Mouse (Mus musculus): Measurements from ENCODE around the gene Slc5a2.

Gene Slc5a2

DNA sequence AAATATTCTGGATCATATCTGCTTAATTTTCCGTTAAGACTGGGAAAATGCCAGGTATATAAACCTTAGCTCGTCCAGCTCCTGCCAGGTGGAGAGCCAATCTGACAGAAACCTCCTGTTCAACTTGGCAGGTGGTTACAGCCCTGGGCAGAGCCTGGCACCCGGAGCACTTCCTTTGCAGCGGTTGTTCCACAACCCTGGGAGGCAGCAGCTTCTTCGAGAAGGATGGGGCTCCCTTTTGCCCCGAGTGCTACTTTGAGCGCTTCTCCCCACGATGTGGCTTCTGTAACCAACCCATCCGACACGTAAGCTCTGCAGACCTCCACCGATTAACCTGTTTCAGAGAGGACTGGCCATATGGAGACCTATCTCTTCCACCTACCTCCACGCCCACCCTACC, 13.5 kb upstream of the Slc5a2 start:
- DNase-seq (ENCODE audit: low spot score): no peak

DNA sequence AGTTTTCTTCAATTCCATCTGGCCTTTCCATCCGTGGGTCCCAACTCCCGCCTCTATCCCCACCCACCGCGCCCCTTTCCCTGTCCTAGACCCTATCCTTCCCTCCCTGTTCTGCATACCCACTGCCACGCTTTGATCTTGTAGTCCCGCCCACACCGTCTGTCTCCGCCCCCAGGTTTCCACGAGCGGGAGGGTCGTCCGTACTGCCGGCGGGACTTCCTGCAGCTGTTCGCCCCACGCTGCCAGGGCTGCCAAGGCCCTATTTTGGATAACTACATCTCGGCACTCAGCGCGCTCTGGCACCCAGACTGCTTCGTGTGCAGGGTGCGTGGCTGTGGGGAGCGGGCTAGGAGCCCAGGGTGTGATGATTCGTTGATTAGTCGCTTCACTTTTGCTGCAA, 12.8 kb upstream of the Slc5a2 start:
- DNase-seq (ENCODE audit: low spot score): no peak

DNA sequence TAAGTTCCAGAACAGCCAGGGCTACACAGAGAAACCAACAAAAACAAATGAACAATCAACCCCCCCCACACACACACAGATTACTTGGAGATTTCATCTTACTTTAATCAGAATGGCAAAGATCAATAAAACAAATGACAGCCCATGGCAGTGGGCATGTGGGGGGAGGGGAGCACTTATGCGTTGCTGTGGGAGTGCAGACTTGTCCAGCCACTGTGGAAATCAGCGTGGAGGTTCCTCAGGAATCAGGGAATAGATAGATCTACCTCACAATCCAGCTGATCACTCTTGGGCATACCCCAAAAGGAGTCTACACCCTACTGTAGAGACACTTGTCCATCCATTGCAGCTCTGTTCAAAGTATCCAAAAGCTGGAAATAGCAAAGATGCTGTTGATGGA, 10.5 kb upstream of the Slc5a2 start:
- no peak for DNase-seq (ENCODE audit: low spot score)

DNA sequence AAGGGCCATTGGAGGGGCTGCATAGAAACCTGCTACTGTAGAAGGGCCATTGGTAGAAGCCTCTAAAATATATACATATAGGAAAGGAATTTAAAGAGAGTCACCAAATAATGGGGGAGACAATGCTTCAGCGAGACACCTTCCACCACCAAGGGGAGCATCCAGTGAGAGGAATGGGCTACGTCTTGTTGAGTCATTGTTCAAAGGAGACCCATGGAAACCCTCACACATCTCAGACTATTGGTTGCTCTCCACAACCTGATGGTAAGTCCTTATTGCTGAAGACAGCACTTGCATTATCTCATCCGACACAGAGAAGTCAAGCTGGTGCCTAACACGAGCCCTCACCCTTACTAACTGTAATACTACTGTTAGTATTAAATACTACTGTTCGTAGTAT, 9.7 kb upstream of the Slc5a2 start:
- DNase-seq (ENCODE audit: low spot score): no peak

DNA sequence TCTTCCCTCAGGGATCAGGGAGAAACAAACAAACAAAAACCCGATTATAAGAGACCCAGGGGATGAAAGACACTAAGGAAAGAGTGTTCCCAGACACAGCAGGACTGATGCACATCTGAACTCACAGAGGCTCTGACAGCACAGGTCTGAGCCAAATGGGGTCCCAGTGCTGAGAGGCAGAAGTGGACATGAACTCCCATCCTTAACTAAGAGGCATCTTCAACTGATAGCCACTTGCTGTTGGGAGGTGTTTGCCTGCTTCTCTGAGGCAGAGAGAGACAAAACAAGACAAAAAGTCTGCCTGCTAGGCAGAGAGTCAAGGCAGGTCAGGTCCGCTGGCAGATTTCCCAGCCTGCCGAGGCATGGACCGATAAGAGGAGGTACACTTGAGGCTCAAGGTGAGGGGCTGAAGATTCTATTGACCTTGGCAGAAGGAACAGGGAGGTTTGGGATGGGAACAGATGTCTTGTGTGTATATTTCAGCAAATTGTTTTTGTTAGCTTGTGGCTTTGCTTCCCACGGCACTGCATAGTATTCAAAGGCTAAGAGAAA, 8.6 kb upstream of the Slc5a2 start:
- no peak for DNase-seq (ENCODE audit: low spot score)

DNA sequence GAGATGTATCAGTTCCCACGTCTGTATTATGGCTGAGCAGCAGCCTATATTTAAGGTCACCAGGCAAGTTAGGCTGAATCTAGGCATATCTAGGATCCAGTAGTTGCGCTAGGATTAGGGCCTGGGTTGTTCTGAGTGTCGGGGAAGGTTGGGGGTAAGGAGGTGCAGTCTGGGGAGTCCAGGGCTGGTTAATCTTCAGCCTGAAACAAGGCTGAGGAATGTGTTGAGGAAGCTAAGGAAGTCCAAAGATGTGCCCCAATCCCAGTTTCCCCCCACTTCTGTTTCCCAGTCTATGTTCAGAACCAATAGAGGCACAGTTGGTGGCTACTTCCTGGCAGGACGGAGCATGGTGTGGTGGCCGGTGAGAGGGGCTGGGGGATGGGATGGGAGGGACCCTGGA, 599 bp downstream of the Slc5a2 start:
- DNase-seq (ENCODE audit: low spot score): no peak

DNA sequence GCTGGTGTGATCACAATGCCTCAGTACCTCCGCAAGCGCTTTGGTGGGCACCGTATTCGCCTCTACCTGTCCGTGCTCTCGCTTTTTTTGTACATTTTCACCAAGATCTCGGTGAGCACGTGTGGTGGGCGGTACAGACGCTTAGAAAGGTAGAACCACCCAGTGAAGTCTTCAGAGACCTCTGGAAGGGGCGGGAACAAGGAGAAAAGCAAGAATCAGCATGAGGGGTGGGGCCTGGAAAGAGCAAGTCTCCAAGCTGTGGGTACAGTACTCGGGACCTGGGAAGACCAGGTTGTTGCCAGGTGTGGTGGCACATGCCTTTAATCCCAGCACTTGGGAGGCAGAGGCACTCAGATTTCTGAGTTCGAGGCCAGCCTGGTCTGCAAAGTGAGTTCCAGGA, 1.9 kb downstream of the Slc5a2 start:
- DNase-seq (ENCODE audit: low spot score): no peak

DNA sequence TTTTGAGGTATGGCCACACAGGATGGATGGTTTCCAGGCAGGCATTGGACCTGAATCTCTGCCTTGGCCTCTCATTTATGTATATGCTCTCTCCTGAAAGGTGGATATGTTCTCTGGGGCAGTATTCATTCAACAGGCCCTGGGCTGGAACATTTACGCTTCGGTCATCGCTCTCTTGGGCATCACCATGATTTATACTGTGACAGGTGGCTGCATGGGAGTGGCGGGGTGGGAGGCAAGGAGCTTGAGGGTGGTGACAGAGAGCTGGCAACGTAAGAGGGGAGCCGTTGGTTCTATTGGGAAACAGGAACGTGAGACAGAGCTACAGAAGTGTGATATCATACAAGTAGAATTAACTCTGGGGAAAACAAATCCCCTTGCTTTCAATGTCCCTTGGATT, 2.4 kb downstream of the Slc5a2 start:
- DNase-seq (ENCODE audit: low spot score): no peak

DNA sequence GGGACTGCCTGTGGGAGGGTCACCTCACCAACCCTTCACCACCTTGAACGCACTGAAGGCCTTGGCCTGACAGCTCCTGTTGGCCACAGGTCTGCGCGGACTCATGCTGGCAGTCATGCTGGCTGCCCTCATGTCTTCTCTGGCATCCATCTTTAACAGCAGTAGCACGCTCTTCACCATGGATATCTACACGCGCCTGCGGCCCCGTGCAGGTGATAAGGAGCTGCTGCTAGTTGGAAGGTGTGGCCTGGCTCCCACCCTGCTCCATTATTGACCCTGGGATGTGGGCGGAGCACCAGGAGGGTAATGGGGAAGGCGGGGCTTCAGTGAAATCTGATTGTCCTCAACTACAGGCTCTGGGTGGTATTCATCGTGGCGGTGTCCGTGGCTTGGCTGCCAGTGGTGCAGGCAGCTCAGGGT, 5.0 kb downstream of the Slc5a2 start:
- DNase-seq (ENCODE audit: low spot score): no peak

DNA sequence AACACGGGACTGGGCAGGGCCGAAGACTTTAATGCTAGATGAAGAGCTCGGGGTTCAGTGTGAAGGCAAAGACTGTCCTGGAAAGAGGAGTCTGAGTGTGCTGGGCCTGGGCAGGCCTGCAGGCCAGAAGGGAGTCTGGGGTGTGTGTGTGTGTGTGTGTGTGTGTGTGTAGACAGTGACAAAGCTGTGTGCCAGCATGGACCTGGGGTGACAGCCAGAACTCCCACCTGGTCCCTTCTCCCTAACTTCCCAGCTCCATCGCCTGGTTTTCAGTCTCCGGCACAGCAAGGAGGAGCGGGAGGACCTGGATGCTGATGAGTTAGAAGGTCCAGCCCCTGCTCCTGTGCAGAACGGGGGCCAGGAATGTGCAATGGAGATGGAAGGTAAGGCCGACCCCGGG, 6.0 kb downstream of the Slc5a2 start:
- DNase-seq (ENCODE audit: low spot score): no peak

DNA sequence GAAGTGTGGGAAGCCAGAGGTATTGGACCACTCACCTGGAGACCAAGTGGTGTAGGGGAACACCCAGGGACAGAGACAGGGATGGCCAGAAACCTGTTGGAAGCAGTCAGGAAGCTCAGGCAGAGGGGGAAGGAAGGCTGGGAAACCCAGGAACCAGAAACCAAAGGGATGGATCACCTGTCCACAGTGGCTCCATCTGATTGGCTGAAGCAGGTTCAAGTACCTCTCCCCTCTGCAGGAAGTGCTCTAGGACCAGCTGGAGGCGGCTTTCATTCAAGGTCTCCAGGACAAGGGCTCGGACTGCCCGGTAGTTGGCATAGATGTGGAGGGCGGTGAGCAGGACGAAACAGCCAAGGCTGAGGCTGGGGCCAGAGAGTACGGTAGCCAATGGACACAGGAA, 10.6 kb downstream of the Slc5a2 start:
- DNase-seq (ENCODE audit: low spot score): no peak

DNA sequence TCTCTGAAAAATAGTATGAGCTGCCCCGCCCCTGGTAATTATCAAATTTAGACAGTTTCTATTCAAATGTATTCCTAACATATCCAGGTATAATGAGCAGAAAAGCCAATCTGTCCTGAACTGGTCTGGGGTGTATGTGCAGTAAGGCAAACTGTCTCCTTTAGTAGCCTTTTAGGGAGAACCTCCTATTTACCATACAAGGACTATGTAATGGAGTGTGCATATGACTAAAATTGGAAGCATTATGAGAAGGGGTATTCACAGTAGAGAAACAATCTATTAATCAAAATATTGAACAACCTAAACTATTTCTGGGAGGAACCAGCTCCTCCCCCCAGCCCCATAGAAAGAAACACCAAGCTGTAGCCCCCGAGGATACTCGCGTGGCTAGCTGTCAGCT, 14.3 kb downstream of the Slc5a2 start:
- no peak for DNase-seq (ENCODE audit: low spot score)

DNA sequence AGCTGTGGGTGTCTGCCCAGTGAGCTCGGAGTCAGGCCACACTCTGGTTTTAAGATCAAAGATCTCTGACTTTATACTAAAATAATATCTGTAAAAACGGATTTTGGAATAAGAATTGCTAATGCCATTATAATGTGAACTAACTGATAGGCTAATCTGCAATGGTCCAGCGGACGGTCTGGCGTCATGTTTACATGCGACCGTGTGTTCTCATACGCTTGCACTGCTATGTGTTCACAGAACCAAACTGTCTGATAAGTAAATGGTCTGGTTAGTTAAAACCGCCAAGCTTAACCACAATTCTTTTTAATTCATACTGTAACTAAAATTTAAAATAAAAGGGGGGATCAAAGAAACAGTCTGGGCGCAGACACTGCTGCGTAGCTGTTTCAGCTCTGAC, 16.3 kb downstream of the Slc5a2 start:
- DNase-seq (ENCODE audit: low spot score): no peak

DNA sequence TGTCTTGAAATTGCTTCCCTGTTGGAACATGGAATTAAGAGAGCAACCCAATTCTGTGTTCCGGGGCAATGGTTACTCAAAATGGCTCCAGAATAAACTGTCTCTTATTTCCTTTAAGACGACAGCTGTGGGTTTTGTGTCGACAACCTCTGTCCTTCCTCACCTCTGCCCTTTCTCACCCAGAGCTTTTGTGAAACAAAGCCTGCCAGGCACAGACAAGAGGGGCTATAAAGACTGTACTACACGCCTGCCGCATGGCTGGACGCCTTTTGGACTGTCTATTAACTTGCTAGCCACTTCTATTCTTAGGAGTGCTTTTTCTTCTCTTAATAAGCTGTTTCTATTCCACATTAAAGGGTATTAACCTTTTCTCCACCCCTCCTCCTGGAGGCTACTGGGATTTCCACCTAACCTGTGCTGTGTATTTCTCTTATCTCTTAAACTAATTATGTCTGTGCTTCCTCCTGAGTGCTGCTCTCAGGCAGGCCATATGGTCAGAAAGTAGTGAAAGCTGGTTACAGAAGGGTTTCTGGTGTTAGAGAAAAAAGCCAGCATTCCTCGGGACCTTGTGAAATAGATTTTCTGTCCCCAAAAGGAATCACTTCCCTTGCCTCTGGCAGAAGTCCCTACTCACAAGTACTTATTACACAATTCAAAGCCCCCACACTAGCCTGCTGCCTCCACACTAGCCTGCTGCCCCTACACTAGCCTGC, 17.2 kb downstream of the Slc5a2 start:
- no peak for DNase-seq (ENCODE audit: low spot score)

DNA sequence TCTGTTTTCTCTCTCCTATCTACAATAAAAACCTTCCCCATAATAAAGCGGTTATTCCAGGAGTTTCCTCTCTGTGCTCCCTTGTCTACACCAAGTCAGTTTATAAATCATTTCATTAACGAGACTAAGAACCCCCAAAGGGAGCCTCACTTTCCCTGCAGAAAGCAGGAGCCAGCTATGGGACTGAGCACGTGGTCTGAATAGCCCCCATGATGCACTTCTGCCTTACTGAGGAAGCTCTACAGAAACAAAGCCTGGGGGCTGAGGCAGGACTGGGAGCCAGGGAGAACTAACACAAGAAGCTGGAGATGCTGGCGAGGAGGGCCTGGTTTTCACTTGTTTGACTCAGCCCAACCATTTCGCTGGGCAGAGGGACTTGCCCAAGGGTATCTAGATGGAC, 18.6 kb downstream of the Slc5a2 start:
- no peak for DNase-seq (ENCODE audit: low spot score)

DNA sequence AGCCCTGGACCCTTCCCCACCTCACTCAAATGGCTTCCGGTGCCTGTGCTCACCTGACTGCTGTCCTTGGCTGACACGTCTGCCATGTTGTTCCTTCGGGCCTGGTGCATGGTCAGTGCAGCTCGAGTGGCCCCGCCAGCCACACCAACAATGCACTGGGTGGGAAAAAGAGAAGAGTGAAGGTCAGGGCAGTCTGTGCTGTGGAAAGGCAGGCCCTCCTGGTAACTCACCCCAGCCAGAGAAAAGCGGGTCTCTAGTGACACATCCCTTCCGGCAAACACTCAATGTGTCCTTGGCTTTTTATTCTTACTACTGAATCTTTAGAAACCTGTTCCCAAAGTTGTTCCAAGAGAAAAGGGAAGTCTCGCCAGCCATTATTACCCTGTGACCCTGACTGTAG, 19.6 kb downstream of the Slc5a2 start:
- DNase-seq (ENCODE audit: low spot score): no peak

DNA sequence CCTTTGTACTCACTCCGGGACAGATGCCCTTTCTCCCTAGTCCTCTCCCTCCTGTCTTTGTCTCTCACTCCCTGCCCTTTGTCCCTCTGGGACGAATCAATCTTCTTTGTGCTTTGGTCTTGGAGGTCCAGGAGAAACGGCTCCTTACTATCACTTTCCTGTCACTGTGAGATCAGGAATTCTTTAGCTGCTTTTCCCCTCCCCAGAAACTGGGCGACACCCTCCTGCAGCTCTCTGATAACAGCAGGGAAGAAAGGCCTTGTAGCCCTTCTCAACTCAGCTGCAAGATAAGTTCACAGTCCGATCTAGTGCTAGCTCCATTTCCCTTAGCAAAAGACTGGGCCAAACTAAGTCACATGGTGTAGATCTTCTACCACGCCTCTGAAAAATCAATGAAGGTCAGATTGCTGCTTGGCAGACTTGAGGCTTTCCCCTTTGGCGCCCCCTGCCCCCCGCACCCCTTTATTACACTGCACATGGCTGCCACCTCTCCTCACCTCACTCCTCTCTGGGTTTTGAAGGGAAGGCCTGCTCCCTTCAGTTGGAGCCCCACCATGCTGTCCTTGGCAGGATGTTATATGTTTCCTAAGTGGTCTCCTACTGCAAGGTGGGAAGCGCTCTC, 23.6 kb downstream of the Slc5a2 start:
- no peak for DNase-seq (ENCODE audit: low spot score)

DNA sequence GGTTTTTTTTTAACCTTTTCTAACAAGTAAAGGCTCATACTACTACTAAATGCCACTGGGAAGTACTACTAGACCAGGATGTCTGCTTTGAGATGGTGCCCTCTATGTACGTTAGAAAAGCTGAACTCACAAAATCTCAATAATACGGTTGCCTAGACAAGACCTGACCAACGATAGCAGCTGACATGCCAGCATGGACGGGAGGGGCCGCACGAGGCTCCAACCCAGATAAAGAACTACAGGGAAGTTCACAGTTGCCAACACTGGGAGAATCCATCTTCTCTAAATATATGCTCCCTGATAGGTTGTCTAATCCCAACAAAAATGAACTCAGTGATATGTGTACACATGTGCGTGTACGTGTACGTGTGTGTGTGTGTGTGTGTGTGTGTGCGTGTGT, 29.3 kb downstream of the Slc5a2 start:
- DNase-seq (ENCODE audit: low spot score): no peak

DNA sequence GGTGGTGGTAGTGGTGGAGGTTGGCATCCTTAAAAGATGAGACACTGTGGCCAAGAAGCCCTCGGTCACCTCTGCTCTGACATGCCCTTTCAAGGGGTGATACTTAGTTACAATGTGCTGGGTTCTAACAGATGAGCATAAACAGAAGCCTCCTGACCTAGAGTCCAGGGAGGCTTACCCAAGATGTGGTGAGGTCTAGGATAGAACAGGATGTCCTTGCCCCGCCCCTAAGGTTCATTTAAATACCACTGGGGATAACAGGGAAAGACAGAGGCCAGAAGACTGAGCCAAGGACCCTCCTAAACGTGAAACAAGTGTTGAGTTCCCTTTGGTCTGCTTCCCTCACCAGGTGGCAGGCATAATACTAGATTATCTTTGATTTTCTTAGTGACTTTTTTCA, 31.1 kb downstream of the Slc5a2 start:
- no peak for DNase-seq (ENCODE audit: low spot score)

DNA sequence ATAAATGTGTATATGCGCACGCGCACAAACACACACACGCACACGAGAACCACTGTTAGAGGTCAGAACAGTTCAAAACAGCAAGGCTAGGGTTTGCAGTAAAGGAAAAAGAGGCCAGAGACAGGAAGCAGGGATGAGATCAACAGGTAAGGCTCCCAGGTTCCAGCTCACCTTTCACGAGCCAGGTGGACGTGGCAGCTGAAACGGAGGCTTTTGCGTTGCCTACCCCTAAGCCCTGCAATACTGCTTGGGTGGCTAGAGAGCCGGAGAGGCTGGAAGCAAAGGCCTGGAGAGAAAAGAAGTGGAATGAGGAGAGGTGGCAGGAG, 31.8 kb downstream of the Slc5a2 start:
- DNase-seq (ENCODE audit: low spot score): no peak

DNA sequence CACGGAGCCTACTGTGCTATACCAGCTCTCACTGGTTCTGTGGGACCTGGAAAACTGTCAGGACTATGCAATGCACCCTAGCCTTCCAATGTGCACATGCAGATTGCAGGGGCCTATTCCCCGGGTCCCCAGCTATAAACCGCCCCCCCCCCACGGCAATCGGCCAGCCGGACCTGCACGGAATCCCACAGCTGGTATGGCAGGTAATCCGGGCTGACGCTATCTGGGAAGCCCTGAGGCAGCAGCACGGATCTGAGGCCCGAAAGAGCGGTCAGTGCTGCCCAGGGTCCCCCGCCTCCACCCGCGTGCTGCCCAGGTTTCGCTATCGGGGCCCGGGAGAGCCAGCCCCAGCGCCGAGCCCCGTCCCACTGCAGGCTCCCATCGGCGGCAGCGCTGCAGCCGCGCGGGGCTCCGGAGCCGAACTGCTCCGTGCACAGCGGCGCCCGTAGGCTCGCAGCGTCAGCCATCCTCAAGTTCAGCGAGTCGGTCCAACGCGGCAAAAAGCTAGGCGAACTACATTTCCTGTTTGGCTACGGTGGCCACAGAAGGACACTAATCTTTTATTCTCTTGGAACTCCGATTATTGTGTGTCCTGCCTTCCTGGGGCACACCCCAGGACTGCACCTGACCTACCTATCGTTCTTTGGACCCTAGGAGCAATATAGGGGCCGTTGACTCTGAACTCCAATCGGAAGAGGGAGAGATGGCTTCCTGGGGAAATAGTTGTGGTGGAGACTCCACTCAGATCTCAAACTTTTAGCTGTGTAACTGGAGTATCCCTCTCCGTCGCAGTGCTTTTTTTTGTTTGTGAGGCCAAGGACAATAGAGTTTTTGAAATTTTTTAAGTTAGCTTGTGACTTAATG, 32.4 kb downstream of the Slc5a2 start, which contains the start of gene BC017158:
BC017158 (minus strand) TSS at position 554 of the 864 bp plus-strand sequence.
- peak; percentile 82 for DNase-seq (ENCODE audit: low spot score)

DNA sequence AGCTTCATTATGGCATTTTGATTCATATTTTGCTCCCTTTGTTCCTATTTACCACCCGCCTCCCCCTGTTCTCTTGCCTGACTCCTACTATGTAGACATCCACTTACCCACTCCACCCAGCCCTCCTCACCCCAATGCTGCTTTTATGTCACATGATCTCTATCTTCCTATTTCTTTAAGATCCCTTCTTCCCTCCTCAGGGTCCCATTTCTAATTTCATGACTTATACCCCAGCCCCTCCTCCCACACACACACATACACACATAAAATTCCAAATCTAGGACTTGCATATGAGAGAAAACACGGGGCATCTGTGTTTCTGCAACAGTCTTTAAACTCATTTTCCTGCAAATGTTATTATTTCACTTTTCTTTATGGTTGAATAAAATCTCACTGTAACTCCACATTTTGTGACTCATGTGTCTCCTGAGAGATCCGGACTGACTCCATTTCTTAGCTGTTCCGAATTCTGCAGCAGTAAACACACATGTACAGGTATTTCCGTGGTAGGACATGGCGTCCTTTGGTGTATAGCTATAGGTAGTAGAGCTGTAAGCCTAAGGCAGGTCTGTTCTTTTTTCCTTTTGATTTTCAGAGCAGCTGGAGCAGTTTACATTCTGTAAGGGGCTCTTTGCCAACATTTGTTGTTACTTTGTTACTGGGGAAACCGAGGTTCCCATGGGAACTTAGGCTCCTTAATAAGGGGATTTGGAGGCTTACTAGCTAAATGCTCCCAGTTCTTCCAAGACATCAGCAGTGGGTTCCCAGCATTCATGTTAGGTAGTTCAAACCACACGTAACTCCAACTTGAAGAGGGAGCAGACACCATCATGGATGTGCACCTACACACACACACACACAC, 33.3 kb downstream of the Slc5a2 start:
- DNase-seq (ENCODE audit: low spot score): no peak

Measured in lung, postnatal 25 days (tissue).